Mouse (Mus musculus): ENCODE measurements around the gene Zfp651.

The Zfp651 gene

DNA sequence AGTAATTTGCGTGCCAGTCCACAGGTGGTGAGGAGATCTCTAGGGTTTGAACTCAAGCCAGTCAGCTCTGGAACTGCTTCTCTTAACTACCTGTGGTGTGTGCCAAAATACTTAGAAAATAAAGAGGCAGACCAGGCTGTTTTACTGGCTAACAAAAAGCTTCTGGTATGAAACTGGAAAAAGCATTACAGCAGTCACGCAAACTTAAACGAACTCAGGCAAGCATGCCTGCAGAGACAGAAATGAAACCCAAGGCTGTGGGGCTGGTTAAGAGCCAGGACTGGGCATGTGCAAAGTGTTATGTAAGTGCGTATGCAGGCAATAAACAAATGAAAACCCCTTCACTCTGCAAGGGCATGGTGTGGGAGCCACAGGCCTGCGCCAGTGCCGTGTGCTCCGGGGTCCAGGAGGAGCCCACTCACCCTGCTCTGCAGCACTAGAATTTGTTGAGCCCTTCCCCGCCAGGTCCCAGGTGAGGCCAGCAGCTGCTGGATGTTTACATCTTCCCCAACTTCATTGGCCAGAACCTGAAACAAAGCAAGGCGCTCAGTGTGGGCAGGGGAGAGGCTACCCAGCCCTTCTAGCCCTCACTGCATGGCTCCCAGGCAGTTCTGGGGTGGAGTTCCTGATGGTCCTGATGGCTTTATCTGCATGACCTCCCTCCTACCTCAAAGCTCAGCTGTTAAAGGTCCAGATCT, 60.1 kb downstream of the Zfp651 start:
- peak; percentile 50 for DNase-seq

GRCm38 (mm10) chr9:121819771-121820471, 60.8 kb downstream of the Zfp651 start:
- DNase-seq = peak; percentile 66

- no peak for DNase-seq
These were observed 61.6 kb downstream of the Zfp651 start for GRCm38 (mm10) chr9:121820765-121821164.

Measured in cerebellum, adult 11 months (tissue).